Mouse (Mus musculus): Measurements from ENCODE around the gene Agap3. TPM values are rescaled to one million over a fixed set of nuclear protein-coding genes. Genes with fewer than 3 reads are reported as not detected.

Gene Agap3
- polyA plus RNA-seq, 1 experiment from 2014 or later: 10.3 TPM

DNA sequence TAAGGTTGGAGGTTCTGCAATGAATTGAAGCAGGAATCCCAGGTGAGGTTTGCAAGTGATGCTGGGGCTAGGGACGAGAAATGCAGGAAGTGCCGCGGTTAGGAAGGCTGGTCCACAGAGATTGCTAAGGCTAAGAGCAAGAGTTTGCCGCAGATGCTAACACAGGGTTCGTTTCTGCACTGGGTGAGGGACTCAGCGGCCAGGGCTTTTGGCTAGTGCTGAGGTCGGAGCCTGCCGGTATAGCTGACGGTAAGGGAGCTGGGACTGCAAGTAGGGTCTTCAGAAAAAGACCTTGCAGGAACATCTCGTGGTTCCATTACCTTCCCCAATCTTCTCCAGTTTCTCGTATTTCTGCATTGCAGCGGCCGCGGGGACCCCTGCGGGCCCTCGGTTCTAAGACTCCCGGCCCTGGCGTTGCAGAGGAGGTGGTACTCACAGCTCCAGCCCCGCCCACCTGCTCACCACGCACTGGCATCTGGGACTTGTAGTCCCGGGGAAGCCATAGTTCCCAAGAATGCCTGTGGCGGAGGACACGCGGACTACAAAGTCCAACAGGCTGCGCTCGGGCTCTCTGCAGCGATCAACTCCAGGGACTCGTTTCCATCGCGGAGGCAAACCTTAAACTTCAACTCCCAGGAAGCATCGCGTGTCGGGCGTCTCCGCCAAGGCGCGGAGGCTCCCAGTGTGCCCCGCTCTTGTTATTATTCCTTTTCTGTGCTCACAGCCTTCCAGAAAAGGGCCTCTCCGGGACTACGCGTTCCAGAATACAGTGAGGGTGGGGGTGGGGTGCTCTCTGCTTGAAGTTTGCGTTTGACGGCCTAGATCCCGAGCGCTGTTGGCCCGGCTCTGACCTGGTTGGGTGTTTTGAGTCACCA lies 28.6 kb upstream of the Agap3 start, which contains the start of the genes Cdk5 and Slc4a2:
Cdk5 (minus strand) TSS at position 402 of the 875 bp plus-strand sequence.
Slc4a2 (plus strand) TSS at position 709 of the 875 bp plus-strand sequence.
- Histone ChIP-seq H3K4me1 (replicated peaks) (peaks cover 50% of the 10 kb centered on the region), H3K9me3 (replicated peaks) (no peaks in the 10 kb centered on the region), H3K4me3 (replicated peaks) (peak within 1 kb of the TSS; percentile 69), H3K9ac (peak within 1 kb of the TSS; percentile 88), H3K27ac (peak within 1 kb of the TSS; percentile 94), H3K36me3 (peaks cover 12% of the 10 kb centered on the region), H3K4me2 (peak within 1 kb of the TSS; percentile 94), H3K27me3 (no peaks in the 10 kb centered on the region)
- ATAC-seq (ENCODE audit: low read depth) (peak; percentile 92), DNase-seq (peak; percentile 96)
- under 1% methylated on average over 46 of the region's 46 CpGs for WGBS (ENCODE audit: insufficient replicate concordance)

DNA sequence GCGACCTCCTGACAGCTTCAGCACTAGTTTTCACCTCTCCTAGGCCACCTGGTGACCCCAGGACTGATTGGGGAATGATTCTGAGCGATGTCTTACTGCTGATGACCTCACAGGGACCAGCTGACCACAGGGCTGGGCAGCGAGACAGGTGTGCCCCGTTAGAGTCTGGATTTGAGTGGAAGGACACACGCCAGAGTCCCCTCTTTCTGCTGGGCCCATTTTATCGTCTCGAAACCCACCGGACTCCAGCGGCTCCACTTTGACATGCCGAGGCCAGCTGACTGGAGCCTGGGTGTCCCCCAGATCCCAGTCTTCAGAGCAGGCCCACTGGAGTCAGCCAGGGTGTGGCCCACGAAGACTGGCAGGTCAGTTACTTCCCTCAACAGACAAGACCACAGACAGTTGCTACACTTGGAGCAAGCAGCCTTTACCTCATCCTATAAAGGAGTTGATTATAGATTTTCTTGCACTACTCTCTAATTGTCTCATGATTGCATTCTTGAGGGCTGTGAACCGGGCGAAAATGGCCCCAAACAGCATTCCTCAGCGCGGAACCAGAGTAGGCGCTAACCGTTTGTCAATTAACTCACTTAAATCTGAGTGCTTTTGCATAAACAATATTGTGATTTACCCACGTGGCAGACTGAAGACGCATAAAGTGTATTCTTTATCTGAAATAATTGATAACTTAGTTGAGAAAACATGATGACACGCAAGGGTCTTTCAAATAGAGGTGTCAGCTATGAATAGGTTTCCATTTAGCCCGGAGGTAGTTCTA lies 27.8 kb upstream of the Agap3 start:
- H3K4me2 ChIP-seq: peak overlapping the region; percentile 94
- peaks cover 58% of the 10 kb centered on the region for H3K4me1 ChIP-seq (replicated peaks)
- no peaks in the 10 kb centered on the region for H3K9me3 ChIP-seq (replicated peaks)
- WGBS (ENCODE audit: insufficient replicate concordance): 12% methylated on average over 21 of the region's 21 CpGs
- DNase-seq: peak; percentile 34
- peak overlapping the region; percentile 88 for H3K9ac ChIP-seq
- no peaks in the 10 kb centered on the region for H3K27me3 ChIP-seq
- peaks cover 8% of the 10 kb centered on the region for H3K36me3 ChIP-seq
- H3K4me3 ChIP-seq (replicated peaks): peak overlapping the region; percentile 69
- H3K27ac ChIP-seq: peak overlapping the region; percentile 94
- no peak for ATAC-seq (ENCODE audit: low read depth)

- Histone ChIP-seq H3K9me3 (replicated peaks) (no peaks in the 10 kb centered on the region), H3K36me3 (peaks cover 10% of the 10 kb centered on the region), H3K4me2 (peak overlapping the region; percentile 94), H3K4me1 (replicated peaks) (peaks cover 62% of the 10 kb centered on the region), H3K27ac (peak overlapping the region; percentile 94), H3K27me3 (no peaks in the 10 kb centered on the region), H3K9ac (peak overlapping the region; percentile 88), H3K4me3 (replicated peaks) (peak overlapping the region; percentile 69)
- DNase-seq (peak; percentile 67), ATAC-seq (ENCODE audit: low read depth) (peak; percentile 47)
- WGBS (ENCODE audit: insufficient replicate concordance): 1% methylated on average over 56 of the region's 60 CpGs
Observed at GRCm38 (mm10) chr5:24424861-24425411, 27.0 kb upstream of the Agap3 start.

DNA sequence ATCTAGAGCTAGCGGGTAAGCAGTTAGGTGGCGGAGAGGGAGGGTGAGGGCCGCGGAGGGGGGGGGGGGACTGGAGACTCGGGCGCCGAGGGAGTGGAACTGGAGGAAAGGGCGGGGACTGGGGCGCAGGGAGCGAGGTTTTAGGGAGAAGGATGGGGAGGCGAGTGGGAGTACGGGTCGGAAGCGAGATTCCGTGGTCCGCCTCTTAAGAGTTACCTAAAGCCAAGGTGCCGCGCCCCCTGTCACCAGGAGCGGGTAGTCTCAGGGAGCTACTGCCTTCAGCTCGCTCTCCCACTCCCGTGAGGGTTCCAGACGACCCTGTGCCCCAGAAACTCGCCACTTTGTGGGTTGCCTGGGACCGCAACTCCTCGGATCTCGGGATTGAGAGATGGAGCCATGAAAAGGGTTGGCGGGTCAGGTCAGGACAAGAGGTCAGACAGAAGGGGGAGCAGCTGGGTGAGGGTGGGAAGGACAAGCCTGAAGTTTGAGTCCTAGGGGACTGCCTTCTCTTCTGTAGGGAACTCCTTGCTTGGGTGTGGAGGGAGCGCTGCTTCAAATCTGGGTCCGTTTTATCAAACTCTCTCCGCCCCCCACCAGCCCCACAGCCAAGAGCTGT lies 26.4 kb upstream of the Agap3 start:
- Histone ChIP-seq H3K9me3 (replicated peaks) (no peaks in the 10 kb centered on the region), H3K36me3 (peaks cover 14% of the 10 kb centered on the region), H3K4me2 (peak overlapping the region; percentile 94), H3K4me3 (replicated peaks) (peak overlapping the region; percentile 69), H3K27ac (0 out of 2 replicates have a peak overlapping the region, but pooled peaks have one; percentile 18), H3K4me1 (replicated peaks) (peaks cover 62% of the 10 kb centered on the region), H3K27me3 (no peaks in the 10 kb centered on the region), H3K9ac (peak overlapping the region; percentile 88)
- no peak for DNase-seq
- ATAC-seq (ENCODE audit: low read depth): no peak
- WGBS (ENCODE audit: insufficient replicate concordance): 1% methylated on average over 28 of the region's 30 CpGs

- Histone ChIP-seq H3K9ac (peak overlapping the region; percentile 88), H3K4me3 (replicated peaks) (peak overlapping the region; percentile 69), H3K9me3 (replicated peaks) (no peaks in the 10 kb centered on the region), H3K36me3 (peaks cover 19% of the 10 kb centered on the region), H3K27ac (no peak overlapping the region), H3K4me2 (peak overlapping the region; percentile 94), H3K4me1 (replicated peaks) (peaks cover 62% of the 10 kb centered on the region), H3K27me3 (no peaks in the 10 kb centered on the region)
- ATAC-seq (ENCODE audit: low read depth) (no peak), DNase-seq (no peak)
- 12% methylated on average over 10 of the region's 10 CpGs for WGBS (ENCODE audit: insufficient replicate concordance)
Observed at GRCm38 (mm10) chr5:24426037-24426432, 25.9 kb upstream of the Agap3 start.

- H3K4me3 ChIP-seq (replicated peaks): peak overlapping the region; percentile 69
- whole genome bisulfite sequencing (ENCODE audit: insufficient replicate concordance): 8% methylated on average over 9 of the region's 9 CpGs
- H3K4me2 ChIP-seq: peak overlapping the region; percentile 94
- DNase-seq: peak; percentile 18
- H3K9ac ChIP-seq: peak overlapping the region; percentile 88
- H3K9me3 ChIP-seq (replicated peaks): no peaks in the 10 kb centered on the region
- H3K4me1 ChIP-seq (replicated peaks): peaks cover 62% of the 10 kb centered on the region
- peaks cover 26% of the 10 kb centered on the region for H3K36me3 ChIP-seq
- no peak for ATAC-seq (ENCODE audit: low read depth)
- H3K27me3 ChIP-seq: no peaks in the 10 kb centered on the region
- H3K27ac ChIP-seq: no peak overlapping the region
Observed at GRCm38 (mm10) chr5:24426556-24427284, 25.3 kb upstream of the Agap3 start.

GRCm38 (mm10) chr5:24427285-24427633 lies 24.7 kb upstream of the Agap3 start:
- no peaks in the 10 kb centered on the region for H3K9me3 ChIP-seq (replicated peaks)
- H3K4me3 ChIP-seq (replicated peaks): no peak overlapping the region
- DNase-seq: no peak
- no peak overlapping the region for H3K27ac ChIP-seq
- H3K4me2 ChIP-seq: peak overlapping the region; percentile 94
- 33% methylated on average over 12 of the region's 12 CpGs for WGBS (ENCODE audit: insufficient replicate concordance)
- no peak for ATAC-seq (ENCODE audit: low read depth)
- no peaks in the 10 kb centered on the region for H3K27me3 ChIP-seq
- H3K9ac ChIP-seq: peak overlapping the region; percentile 22; the same call in 1 of the 2 replicates
- peaks cover 31% of the 10 kb centered on the region for H3K36me3 ChIP-seq
- H3K4me1 ChIP-seq (replicated peaks): peaks cover 62% of the 10 kb centered on the region

DNA sequence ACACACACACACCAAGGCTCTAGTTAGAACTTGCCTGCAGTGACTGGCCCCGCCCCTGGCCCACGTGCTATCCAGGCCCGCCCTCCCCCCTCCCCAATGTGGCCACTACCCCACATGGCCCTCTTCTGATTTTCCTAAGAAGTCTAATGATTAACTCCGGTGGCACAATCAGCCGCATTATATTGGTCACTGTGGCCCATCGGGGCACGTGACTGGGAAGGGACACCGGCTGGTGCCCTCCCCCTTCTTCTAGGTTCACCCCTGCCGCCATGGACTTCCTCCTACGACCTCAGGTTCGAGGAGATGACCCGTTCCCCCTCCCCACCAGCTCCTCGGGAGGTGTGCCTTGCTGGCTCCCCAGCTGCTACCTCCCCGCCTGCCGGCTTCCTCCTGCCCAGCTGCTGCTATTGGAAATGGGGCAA lies 24.0 kb upstream of the Agap3 start:
- peaks cover 39% of the 10 kb centered on the region for H3K36me3 ChIP-seq
- no peaks in the 10 kb centered on the region for H3K9me3 ChIP-seq (replicated peaks)
- peak overlapping the region; percentile 94 for H3K4me2 ChIP-seq
- WGBS (ENCODE audit: insufficient replicate concordance): 9% methylated on average over 15 of the region's 15 CpGs
- H3K4me3 ChIP-seq (replicated peaks): peak overlapping the region; percentile 36
- H3K9ac ChIP-seq: no peak overlapping the region
- H3K4me1 ChIP-seq (replicated peaks): peaks cover 54% of the 10 kb centered on the region
- no peak for DNase-seq
- peak overlapping the region; percentile 39; the same call in 1 of the 2 replicates for H3K27ac ChIP-seq
- H3K27me3 ChIP-seq: no peaks in the 10 kb centered on the region
- no peak for ATAC-seq (ENCODE audit: low read depth)

- peak overlapping the region; percentile 94 for H3K4me2 ChIP-seq
- no peaks in the 10 kb centered on the region for H3K27me3 ChIP-seq
- no peak overlapping the region for H3K9ac ChIP-seq
- WGBS (ENCODE audit: insufficient replicate concordance): 25% methylated on average over 9 of the region's 9 CpGs
- H3K36me3 ChIP-seq: peaks cover 44% of the 10 kb centered on the region
- no peak for DNase-seq
- 0 out of 2 replicates have a peak overlapping the region, but pooled peaks have one; percentile 39 for H3K27ac ChIP-seq
- H3K9me3 ChIP-seq (replicated peaks): no peaks in the 10 kb centered on the region
- ATAC-seq (ENCODE audit: low read depth): no peak
- peaks cover 53% of the 10 kb centered on the region for H3K4me1 ChIP-seq (replicated peaks)
- H3K4me3 ChIP-seq (replicated peaks): peak overlapping the region; percentile 36
Observed at GRCm38 (mm10) chr5:24428596-24428995, 23.4 kb upstream of the Agap3 start.

DNA sequence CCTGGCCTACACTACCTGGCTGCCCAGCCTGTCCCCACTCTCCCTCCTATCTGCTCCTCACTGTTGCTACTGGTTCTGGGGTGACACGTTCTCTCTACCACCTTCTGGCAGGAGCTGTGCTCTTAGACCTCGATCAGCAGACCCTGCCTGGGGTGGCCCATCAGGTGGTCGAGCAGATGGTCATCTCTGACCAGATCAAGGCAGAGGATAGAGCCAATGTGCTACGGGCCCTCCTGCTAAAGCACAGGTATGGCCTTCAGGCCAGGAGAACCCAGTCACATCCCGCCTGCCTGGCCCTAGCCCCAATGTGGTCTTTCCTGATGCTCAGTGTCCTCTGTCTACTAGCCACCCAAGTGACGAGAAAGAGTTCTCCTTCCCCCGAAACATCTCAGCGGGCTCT lies 18.0 kb upstream of the Agap3 start:
- Histone ChIP-seq H3K36me3 (peaks cover 80% of the 10 kb centered on the region), H3K27me3 (no peaks in the 10 kb centered on the region), H3K4me1 (replicated peaks) (peaks cover 6% of the 10 kb centered on the region; the same call in 1 of the 2 replicates), H3K9me3 (replicated peaks) (no peaks in the 10 kb centered on the region), H3K27ac (no peak overlapping the region), H3K4me2 (no peak overlapping the region), H3K4me3 (replicated peaks) (no peak overlapping the region), H3K9ac (no peak overlapping the region)
- 73% methylated on average over 8 of the region's 8 CpGs for WGBS (ENCODE audit: insufficient replicate concordance)
- ATAC-seq (ENCODE audit: low read depth) (no peak), DNase-seq (no peak)

Data from liver, embryonic 13.5 days (tissue).